Mouse (Mus musculus) liver, embryonic 13.5 days (tissue): Measurements from ENCODE around the gene Miga1. TPM values are rescaled to one million over a fixed set of nuclear protein-coding genes. Genes with fewer than 3 reads are reported as not detected.

Experiments
- ATAC-seq: fragments of 200-750 bp; cut with Nextera tagmentation; 2 replicates; pipeline ENCODE4 v1.8.0; 2017; ENCODE audit warnings: low read depth, mild to moderate bottlenecking, moderate number of reproducible peaks, moderate library complexity
- DNase-seq: peaks from one replicate; pipeline ENCODE4 v3.0.0; 2022
- H3K27ac ChIP-seq: fragments of 300-500 bp; sonication (generic); 2 replicates; pipeline ENCODE4 v1.5.1; 2015; ENCODE audit warnings: moderate library complexity, mild to moderate bottlenecking, inconsistent platforms
- H3K27me3 ChIP-seq: fragments of 300-500 bp; sonication (generic); 2 replicates; pipeline ENCODE4 v1.6.1; 2015; ENCODE audit warnings: mild to moderate bottlenecking, inconsistent platforms
- H3K36me3 ChIP-seq: fragments of 300-500 bp; sonication (generic); 2 replicates; pipeline ENCODE4 v1.6.1; 2015; ENCODE audit warnings: mild to moderate bottlenecking, inconsistent platforms
- H3K4me1 ChIP-seq: fragments of 300-500 bp; sonication (generic); replicated peaks from 2 replicates; pipeline ENCODE4 v1.6.1; 2015; ENCODE audit warnings: inconsistent platforms
- H3K4me2 ChIP-seq: fragments of 300-500 bp; sonication (generic); 2 replicates; pipeline ENCODE4 v1.6.1; 2015; ENCODE audit warnings: inconsistent platforms, mild to moderate bottlenecking, moderate library complexity
- H3K4me3 ChIP-seq: fragments of 300-500 bp; sonication (generic); replicated peaks from 2 replicates; pipeline ENCODE4 v1.5.1; 2015; ENCODE audit warnings: mild to moderate bottlenecking, inconsistent platforms
- H3K9ac ChIP-seq: fragments of 300-500 bp; sonication (generic); 2 replicates; pipeline ENCODE4 v1.6.1; 2015; ENCODE audit warnings: mild to moderate bottlenecking, inconsistent platforms
- H3K9me3 ChIP-seq: fragments of 300-500 bp; sonication (generic); replicated peaks from 2 replicates; pipeline ENCODE4 v1.6.1; 2016; ENCODE audit warnings: inconsistent platforms
- WGBS: fragments of 180-500 bp; shearing (Covaris S2); methylation state at CpG from one replicate; pipeline ENCODE4 v1.1.7; 2015; ENCODE audit not compliant: insufficient replicate concordance; 5-methylcytosine and 5-hydroxymethylcytosine counted together
- polyA plus RNA-seq: library from polyadenylated mRNA; unstranded; fragments of >200 nt; fragmentation: Nextera tagmentation; extraction: Ambion mirVana; gene quantifications from 2 replicates; pipeline ENCODE4 v1.2.1, GENCODE M21; 2015

The Miga1 gene
- polyA plus RNA-seq, 1 experiment from 2014 or later, result 4.3 TPM

- Histone ChIP-seq H3K4me1 (peaks cover 6% of the 10 kb centered on the region; the same call in 1 of the 2 replicates), H3K27me3 (no peaks in the 10 kb centered on the region), H3K4me2 (no peak overlapping the region), H3K4me3 (no peak overlapping the region), H3K27ac (no peak overlapping the region), H3K9ac (no peak overlapping the region), H3K9me3 (no peaks in the 10 kb centered on the region), H3K36me3 (peaks cover 16% of the 10 kb centered on the region)
- no peak for ATAC-seq
- no peak for DNase-seq
- 83% methylated on average over 1 of the region's 1 CpGs for WGBS
These were observed 55.9 kb downstream of the Miga1 start for GRCm38 (mm10) chr3:152284306-152284705.

GRCm38 (mm10) chr3:152282126-152282525, 58.1 kb downstream of the Miga1 start:
- Histone ChIP-seq H3K27ac (no peak overlapping the region), H3K4me2 (no peak overlapping the region), H3K9ac (no peak overlapping the region), H3K9me3 (no peaks in the 10 kb centered on the region), H3K4me3 (no peak overlapping the region), H3K4me1 (peaks cover 6% of the 10 kb centered on the region; the same call in 1 of the 2 replicates), H3K36me3 (peaks cover 12% of the 10 kb centered on the region), H3K27me3 (no peaks in the 10 kb centered on the region)
- peak; percentile 60; the same call in 1 of the 2 replicates for ATAC-seq
- WGBS, result 15% methylated on average over 3 of the region's 3 CpGs
- DNase-seq, result no peak

GRCm38 (mm10) chr3:152278431-152278830, 61.8 kb downstream of the Miga1 start:
- no peak overlapping the region for H3K27ac ChIP-seq
- no peak overlapping the region for H3K4me3 ChIP-seq
- H3K36me3 ChIP-seq, result peaks cover 12% of the 10 kb centered on the region
- no peak for ATAC-seq
- WGBS, result 70% methylated on average over 2 of the region's 2 CpGs
- H3K9me3 ChIP-seq, result no peaks in the 10 kb centered on the region
- H3K4me1 ChIP-seq, result peaks cover 6% of the 10 kb centered on the region; the same call in 1 of the 2 replicates
- H3K4me2 ChIP-seq, result no peak overlapping the region
- H3K9ac ChIP-seq, result no peak overlapping the region
- DNase-seq, result no peak
- H3K27me3 ChIP-seq, result no peaks in the 10 kb centered on the region

GRCm38 (mm10) chr3:152277912-152278311, 62.3 kb downstream of the Miga1 start:
- Histone ChIP-seq H3K4me1 (peaks cover 6% of the 10 kb centered on the region; the same call in 1 of the 2 replicates), H3K9ac (no peak overlapping the region), H3K36me3 (peaks cover 9% of the 10 kb centered on the region), H3K27ac (no peak overlapping the region), H3K27me3 (no peaks in the 10 kb centered on the region), H3K9me3 (no peaks in the 10 kb centered on the region), H3K4me2 (no peak overlapping the region), H3K4me3 (no peak overlapping the region)
- DNase-seq (no peak), ATAC-seq (no peak)
- 69% methylated on average over 2 of the region's 2 CpGs for WGBS

GRCm38 (mm10) chr3:152276935-152277334, 63.3 kb downstream of the Miga1 start:
- Histone ChIP-seq H3K27ac (no peak overlapping the region), H3K4me3 (no peak overlapping the region), H3K36me3 (peaks cover 5% of the 10 kb centered on the region), H3K4me1 (no peaks in the 10 kb centered on the region), H3K4me2 (no peak overlapping the region), H3K9me3 (no peaks in the 10 kb centered on the region), H3K9ac (no peak overlapping the region), H3K27me3 (no peaks in the 10 kb centered on the region)
- ATAC-seq (no peak), DNase-seq (no peak)
- WGBS, result 74% methylated on average over 3 of the region's 3 CpGs

- DNase-seq, result no peak
These were observed 65.2 kb downstream of the Miga1 start for GRCm38 (mm10) chr3:152275008-152275407.

GRCm38 (mm10) chr3:152272974-152273685, 67.1 kb downstream of the Miga1 start:
- H3K4me2 ChIP-seq, result no peak overlapping the region
- 84% methylated on average over 20 of the region's 20 CpGs for WGBS
- H3K4me1 ChIP-seq, result no peaks in the 10 kb centered on the region
- no peak for DNase-seq
- H3K4me3 ChIP-seq, result no peak overlapping the region
- peaks cover 11% of the 10 kb centered on the region for H3K27me3 ChIP-seq
- no peak for ATAC-seq
- no peak overlapping the region for H3K9ac ChIP-seq
- H3K36me3 ChIP-seq, result peaks cover 5% of the 10 kb centered on the region
- no peak overlapping the region for H3K27ac ChIP-seq
- H3K9me3 ChIP-seq, result no peaks in the 10 kb centered on the region

More at GRCm38 (mm10) chr3:152275008-152275407, 65.2 kb downstream of the Miga1 start:
- no peaks in the 10 kb centered on the region for H3K27me3 ChIP-seq
- no peaks in the 10 kb centered on the region for H3K4me1 ChIP-seq
- H3K4me3 ChIP-seq, result no peak overlapping the region
- H3K27ac ChIP-seq, result no peak overlapping the region
- H3K9me3 ChIP-seq, result no peaks in the 10 kb centered on the region
- WGBS, result 75% methylated on average over 8 of the region's 8 CpGs
- no peak overlapping the region for H3K9ac ChIP-seq
- peaks cover 5% of the 10 kb centered on the region for H3K36me3 ChIP-seq
- H3K4me2 ChIP-seq, result no peak overlapping the region
- no peak for ATAC-seq

GRCm38 (mm10) chr3:152271876-152272275, 68.3 kb downstream of the Miga1 start:
- H3K27me3 ChIP-seq, result peaks cover 23% of the 10 kb centered on the region
- H3K4me1 ChIP-seq, result no peaks in the 10 kb centered on the region
- no peaks in the 10 kb centered on the region for H3K9me3 ChIP-seq
- H3K9ac ChIP-seq, result no peak overlapping the region
- no peak overlapping the region for H3K4me2 ChIP-seq
- H3K4me3 ChIP-seq, result no peak overlapping the region
- WGBS, result 77% methylated on average over 6 of the region's 6 CpGs
- no peak overlapping the region for H3K27ac ChIP-seq
- no peak for DNase-seq
- no peak for ATAC-seq
- peaks cover 5% of the 10 kb centered on the region for H3K36me3 ChIP-seq

GRCm38 (mm10) chr3:152271071-152271710, 69.0 kb downstream of the Miga1 start:
- WGBS, result 75% methylated on average over 10 of the region's 10 CpGs
- no peak overlapping the region for H3K27ac ChIP-seq
- H3K27me3 ChIP-seq, result peaks cover 30% of the 10 kb centered on the region
- H3K4me3 ChIP-seq, result no peak overlapping the region
- ATAC-seq (no peak), DNase-seq (no peak)
- H3K4me1 ChIP-seq, result no peaks in the 10 kb centered on the region; the same call in 1 of the 2 replicates
- no peak overlapping the region for H3K9ac ChIP-seq
- no peaks in the 10 kb centered on the region for H3K9me3 ChIP-seq
- peaks cover under 1% of the 10 kb centered on the region; the same call in 1 of the 2 replicates for H3K36me3 ChIP-seq
- no peak overlapping the region for H3K4me2 ChIP-seq

- Histone ChIP-seq H3K9ac (no peak overlapping the region), H3K4me3 (no peak overlapping the region), H3K4me1 (peaks cover 20% of the 10 kb centered on the region), H3K9me3 (no peaks in the 10 kb centered on the region), H3K36me3 (no peaks in the 10 kb centered on the region), H3K4me2 (no peak overlapping the region), H3K27ac (no peak overlapping the region), H3K27me3 (peaks cover 61% of the 10 kb centered on the region)
- no peak for DNase-seq
- ATAC-seq, result no peak
- WGBS, result 82% methylated on average over 14 of the region's 14 CpGs
These were observed 72.1 kb downstream of the Miga1 start for GRCm38 (mm10) chr3:152268099-152268498.

- WGBS, result 8% methylated on average over 13 of the region's 13 CpGs
- Histone ChIP-seq H3K4me2 (peak within 1 kb of the TSS; percentile 84), H3K9me3 (no peaks in the 10 kb centered on the region), H3K36me3 (no peaks in the 10 kb centered on the region), H3K4me1 (peaks cover 32% of the 10 kb centered on the region), H3K9ac (peak within 1 kb of the TSS; percentile 69), H3K27ac (no peak within 1 kb of the TSS), H3K4me3 (peak within 1 kb of the TSS; percentile 62), H3K27me3 (peaks cover 82% of the 10 kb centered on the region)
- ATAC-seq (no peak), DNase-seq (no peak)
These were observed 74.2 kb downstream of the Miga1 start, which contains the start of gene Nexn for GRCm38 (mm10) chr3:152266036-152266421. Gene Nexn, minus strand, starts transcription at chr3:152266350.
